Mouse (Mus musculus) heart, postnatal 14 days (tissue): ENCODE measurements around the gene Gm49486. TPM values are rescaled to one million over a fixed set of nuclear protein-coding genes. Genes with fewer than 3 reads are reported as not detected.
"Not testable (repeated sequence)": the region's sequence is repeated elsewhere in the genome, so short reads cannot be mapped to it uniquely, and the experiment has no call there.

Experiments used
- DNase-seq, 2 experiments: peaks; one replicate each; pipeline ENCODE4 v3.0.0; 2021 to 2022
- intact Hi-C: fragments of 180-260 bp; cut with DNase I; formaldehyde crosslinking; loops from one replicate; pipeline ENCODE4 v1.15.1; 2025
- total RNA-seq, 2 experiments: library from RNA; stranded (reverse); gene quantifications; 2 replicates each; pipeline ENCODE4 v1.2.3; 2021

Gene Gm49486
- total RNA-seq, 2 experiments from 2014 or later = 0.76 to 0.98 TPM

- no peak for DNase-seq
- intact Hi-C loops = loop anchor here (5.0 kb wide), 1 partner anchor 384 kb away; the partner anchor contains the start of gene Dmc1
These were observed 5.5 kb upstream of the Gm49486 start for GRCm38 (mm10) chr15:79223641-79224040.

- intact Hi-C loops = loop anchor here (5.0 kb wide), 3 partner anchors 243 to 428 kb away; partner anchors contain the start of gene Dmc1
- DNase-seq = peak; percentile 85 to 96
These were observed 4.5 kb upstream of the Gm49486 start for GRCm38 (mm10) chr15:79224685-79225084.

GRCm38 (mm10) chr15:79225780-79226179 lies 3.4 kb upstream of the Gm49486 start:
- intact Hi-C loops = loop anchor here (5.0 kb wide), 2 partner anchors 242 to 427 kb away; no protein-coding TSS in a partner anchor
- DNase-seq = not testable (repeated sequence)

- intact Hi-C loops = no loop called here
- DNase-seq = no peak
These were observed 6.1 kb downstream of the Gm49486 start for GRCm38 (mm10) chr15:79235268-79235667.

- intact Hi-C loops = no loop called here
- no peak for DNase-seq
These were observed 8.8 kb downstream of the Gm49486 start for GRCm38 (mm10) chr15:79238036-79238435.

- peak in 1 of 2 experiments; percentile 21 for DNase-seq
- intact Hi-C loops = no loop called here
These were observed 13.5 kb downstream of the Gm49486 start for GRCm38 (mm10) chr15:79242574-79243233.

- DNase-seq = peak; percentile 95 to 97
- intact Hi-C loops = no loop called here
These were observed 14.2 kb downstream of the Gm49486 start for GRCm38 (mm10) chr15:79243234-79244042.

- no peak for DNase-seq
- intact Hi-C loops = no loop called here
These were observed 15.1 kb downstream of the Gm49486 start for GRCm38 (mm10) chr15:79244071-79244893.

GRCm38 (mm10) chr15:79245321-79245720 lies 16.1 kb downstream of the Gm49486 start:
- intact Hi-C loops = no loop called here
- DNase-seq = no peak

GRCm38 (mm10) chr15:79250236-79250635 lies 21.0 kb downstream of the Gm49486 start:
- DNase-seq = no peak
- intact Hi-C loops = no loop called here

- no peak for DNase-seq
- intact Hi-C loops = no loop called here
These were observed 22.0 kb downstream of the Gm49486 start for GRCm38 (mm10) chr15:79251168-79251567.

GRCm38 (mm10) chr15:79251781-79252491 lies 22.7 kb downstream of the Gm49486 start:
- peak in 1 of 2 experiments; percentile 40 for DNase-seq
- intact Hi-C loops = no loop called here

- intact Hi-C loops = no loop called here
- DNase-seq = no peak
These were observed 23.4 kb downstream of the Gm49486 start for GRCm38 (mm10) chr15:79252580-79252979.

- no peak for DNase-seq
- intact Hi-C loops = no loop called here
These were observed 25.5 kb downstream of the Gm49486 start, which contains the start of gene Slc16a8 for GRCm38 (mm10) chr15:79254661-79255060. TSS of gene Slc16a8 (minus strand) at chr15:79254761.

GRCm38 (mm10) chr15:79258521-79258920 lies 29.3 kb downstream of the Gm49486 start:
- DNase-seq = no peak
- intact Hi-C loops = no loop called here

- intact Hi-C loops = no loop called here
- DNase-seq = peak; percentile 42 to 44
These were observed 32.0 kb downstream of the Gm49486 start for GRCm38 (mm10) chr15:79261095-79261725.

- DNase-seq = no peak
- intact Hi-C loops = no loop called here
These were observed 32.6 kb downstream of the Gm49486 start for GRCm38 (mm10) chr15:79261757-79262156.

GRCm38 (mm10) chr15:79262375-79262774 lies 33.2 kb downstream of the Gm49486 start:
- intact Hi-C loops = no loop called here
- no peak for DNase-seq

GRCm38 (mm10) chr15:79262786-79263309 lies 33.7 kb downstream of the Gm49486 start:
- intact Hi-C loops = no loop called here
- no peak for DNase-seq
